Mouse (Mus musculus) embryo, embryonic 9.5 days (tissue): Measurements from ENCODE around the gene Zglp1.

Experiments used
- DNase-seq: peaks from one replicate; pipeline ENCODE4 v3.0.0-alpha.2; 2017; ENCODE audit errors: extremely low spot score

Gene Zglp1

GRCm38 (mm10) chr9:21067006-21067684 is at the start of gene Zglp1:
TSS of gene Zglp1 (minus strand) at chr9:21067093.
- no peak for DNase-seq

DNA sequence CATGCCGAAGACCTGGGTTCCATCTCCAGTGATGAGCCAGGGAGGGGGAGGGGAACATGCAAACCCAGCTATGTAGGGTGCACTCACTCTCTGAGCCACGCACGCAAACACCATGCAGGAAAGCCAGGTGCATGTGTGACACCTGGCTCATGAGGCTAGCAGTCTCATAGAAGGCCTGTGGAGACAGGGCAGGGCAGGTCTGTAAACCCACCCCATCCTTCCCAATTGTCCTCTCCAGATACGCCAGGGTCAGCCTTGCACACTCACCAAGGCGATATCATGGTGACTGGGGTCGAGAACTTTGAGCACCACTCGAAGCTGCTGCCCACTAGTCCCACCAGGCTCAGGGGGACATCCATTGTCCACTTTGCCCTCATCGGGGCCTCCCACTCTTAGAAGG is 48.2 kb upstream of the Zglp1 start:
- DNase-seq = no peak

DNA sequence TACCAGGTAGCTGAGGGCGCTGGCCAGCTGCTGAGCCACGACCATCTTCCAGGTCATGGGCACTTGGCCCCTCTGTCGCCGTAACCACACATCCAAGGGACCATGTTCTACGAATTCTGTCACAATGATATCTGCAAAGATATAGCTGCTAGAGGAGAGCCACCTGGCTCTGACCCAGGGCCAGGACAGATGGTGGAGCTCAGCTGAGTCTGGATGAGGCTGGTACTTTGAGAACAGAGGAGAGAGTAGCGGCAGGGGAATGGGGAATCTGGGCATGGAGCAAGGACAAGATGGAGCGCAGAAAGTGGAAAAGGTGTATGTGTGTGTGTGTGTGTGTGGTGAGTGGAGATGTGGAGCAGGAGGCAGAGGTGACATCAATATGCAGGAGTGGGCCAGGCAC is 47.3 kb upstream of the Zglp1 start:
- DNase-seq = no peak

DNA sequence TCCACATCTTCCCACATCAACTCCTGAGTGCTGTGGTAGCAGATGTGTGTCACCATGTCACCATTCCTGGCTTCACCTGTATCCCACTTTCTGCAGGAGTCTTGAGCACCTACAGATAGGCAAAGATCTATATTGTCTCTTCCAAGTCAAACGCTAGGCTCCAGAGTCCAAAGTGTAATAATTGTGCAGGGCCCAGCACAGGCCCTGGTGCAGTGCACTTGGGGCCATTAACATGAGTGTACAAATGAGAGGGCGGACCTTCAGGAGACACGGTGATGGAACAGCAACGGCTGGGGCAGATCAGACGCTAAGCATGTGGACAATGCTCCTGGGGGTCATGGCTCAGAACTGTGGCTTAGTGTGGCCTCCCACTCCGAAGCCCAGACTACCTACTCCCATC is 46.9 kb upstream of the Zglp1 start:
- no peak for DNase-seq

- no peak for DNase-seq
Observed at GRCm38 (mm10) chr9:21107607-21108237, 40.8 kb upstream of the Zglp1 start.

- DNase-seq = no peak
Observed at GRCm38 (mm10) chr9:21105760-21106564, 39.1 kb upstream of the Zglp1 start.

GRCm38 (mm10) chr9:21104814-21105213 is 37.9 kb upstream of the Zglp1 start:
- no peak for DNase-seq

DNA sequence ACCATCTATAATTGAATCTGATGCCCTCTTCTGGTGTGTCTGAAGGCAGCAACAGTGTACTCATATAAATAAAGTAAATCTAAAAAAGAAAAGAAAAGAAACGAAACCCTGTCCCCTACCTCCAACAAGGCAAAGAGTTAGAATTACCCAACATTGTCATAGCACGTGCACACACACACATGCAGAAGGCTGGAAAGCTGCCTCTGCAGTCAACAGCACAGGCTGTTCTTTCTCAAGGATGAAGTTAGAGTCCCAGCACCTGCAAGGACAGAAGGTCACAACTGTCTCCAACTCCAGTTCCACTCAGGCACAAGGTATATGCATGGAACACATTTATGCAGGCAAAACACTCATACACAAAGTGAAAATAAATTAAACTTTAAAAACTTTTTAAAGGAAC is 35.2 kb upstream of the Zglp1 start:
- DNase-seq = no peak

DNA sequence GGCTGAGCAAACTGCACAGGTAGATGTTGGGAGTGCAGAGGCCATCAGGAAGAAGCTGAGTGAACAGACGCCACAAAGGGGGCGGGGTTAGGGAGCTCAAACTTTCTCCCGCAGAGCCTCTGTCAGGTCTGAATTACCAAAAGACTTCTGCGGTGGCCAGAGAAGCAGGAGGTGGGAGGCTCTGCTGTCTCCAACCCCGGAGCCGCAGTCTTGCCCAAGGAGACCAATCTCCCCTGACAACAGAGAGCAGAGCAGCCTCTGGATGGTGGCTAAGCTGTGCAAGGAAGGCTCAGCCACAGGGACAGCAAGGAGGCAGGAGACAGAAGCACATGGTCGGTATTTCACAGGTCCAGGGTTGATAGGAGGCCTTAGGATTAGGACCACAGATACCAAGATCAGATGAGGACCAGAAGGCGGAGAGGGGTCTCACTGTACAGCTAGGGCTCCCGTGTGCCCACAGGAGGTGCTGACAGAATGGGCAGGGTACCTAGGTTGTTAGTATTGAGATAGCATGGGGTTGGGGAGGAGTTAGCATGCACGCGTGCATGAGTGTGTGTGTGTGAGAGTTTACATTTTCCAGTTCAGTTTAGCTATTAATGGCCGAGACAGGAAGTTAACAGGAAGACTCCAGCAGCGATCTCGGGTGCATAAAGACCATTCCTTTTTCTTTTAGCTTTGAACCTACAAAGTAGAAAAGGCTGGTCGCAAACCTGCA is 33.7 kb upstream of the Zglp1 start:
- peak; percentile 18 for DNase-seq

DNA sequence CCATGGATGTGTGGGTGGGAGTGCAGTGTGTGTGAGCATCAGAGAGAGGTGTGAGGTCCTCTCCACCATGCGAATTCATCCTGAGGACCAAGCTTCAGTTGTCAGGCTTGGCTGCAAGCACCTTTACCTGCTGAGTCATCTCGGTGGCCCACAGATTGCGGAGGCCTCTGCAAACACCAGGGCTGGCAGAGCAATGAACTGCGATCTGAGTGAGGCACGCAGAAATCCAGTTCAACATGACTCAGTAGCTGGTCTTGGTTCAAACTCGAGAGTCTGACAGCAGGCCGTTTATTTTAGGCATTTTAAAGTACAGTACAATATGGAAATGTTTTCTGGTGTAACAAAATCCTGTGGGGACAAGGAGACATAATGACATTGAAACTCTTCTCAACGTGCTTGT is 30.9 kb upstream of the Zglp1 start:
- DNase-seq = no peak

DNA sequence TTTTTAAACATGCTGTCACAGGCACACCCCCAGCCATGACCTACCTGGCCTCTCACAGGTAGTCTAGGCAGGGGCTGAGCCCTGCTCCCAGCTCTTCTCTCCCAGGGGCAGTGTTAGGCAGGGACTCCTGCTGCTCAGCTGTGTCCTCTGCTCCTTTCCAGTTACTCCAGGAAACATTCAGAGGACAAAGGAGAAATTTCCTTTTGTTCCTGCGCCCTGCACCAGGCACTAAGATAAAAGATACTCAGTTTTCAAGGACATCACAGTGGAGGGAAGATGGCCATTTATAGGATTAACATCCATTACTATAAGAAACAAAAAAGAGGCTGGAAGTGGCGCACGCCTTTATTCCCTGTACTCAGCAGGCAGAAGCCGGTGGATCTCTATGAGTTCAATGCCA is 29.1 kb upstream of the Zglp1 start:
- no peak for DNase-seq

DNA sequence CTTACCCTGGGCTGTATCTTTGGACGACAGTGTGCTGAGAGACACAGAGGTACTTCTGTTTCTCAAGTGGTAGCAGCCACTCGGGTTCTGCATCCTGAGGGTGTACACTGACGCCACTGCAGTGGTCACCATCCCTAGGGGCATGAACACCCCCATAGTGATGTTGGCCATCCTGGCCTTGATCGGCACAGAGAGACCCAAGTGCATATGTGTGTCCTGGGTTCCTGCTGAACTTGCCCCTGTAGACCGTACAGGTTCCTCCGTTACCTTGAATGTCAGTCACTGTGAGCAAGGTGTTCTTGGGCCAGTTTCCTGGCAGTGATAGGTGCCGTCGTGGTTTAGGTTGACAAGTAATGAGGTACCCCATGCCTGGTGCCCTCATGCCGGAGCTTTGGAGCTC is 26.5 kb upstream of the Zglp1 start:
- DNase-seq = no peak

- DNase-seq = peak; percentile 98
Observed at GRCm38 (mm10) chr9:21091707-21092320, 24.9 kb upstream of the Zglp1 start, which contains the start of the genes Gm38431 and Raver1. TSS of gene Gm38431 (minus strand) at chr9:21091997. TSS of gene Raver1 (minus strand) at chr9:21092008.

- no peak for DNase-seq
Observed at GRCm38 (mm10) chr9:21090972-21091706, 24.2 kb upstream of the Zglp1 start.

- no peak for DNase-seq
Observed at GRCm38 (mm10) chr9:21090537-21090936, 23.6 kb upstream of the Zglp1 start.

DNA sequence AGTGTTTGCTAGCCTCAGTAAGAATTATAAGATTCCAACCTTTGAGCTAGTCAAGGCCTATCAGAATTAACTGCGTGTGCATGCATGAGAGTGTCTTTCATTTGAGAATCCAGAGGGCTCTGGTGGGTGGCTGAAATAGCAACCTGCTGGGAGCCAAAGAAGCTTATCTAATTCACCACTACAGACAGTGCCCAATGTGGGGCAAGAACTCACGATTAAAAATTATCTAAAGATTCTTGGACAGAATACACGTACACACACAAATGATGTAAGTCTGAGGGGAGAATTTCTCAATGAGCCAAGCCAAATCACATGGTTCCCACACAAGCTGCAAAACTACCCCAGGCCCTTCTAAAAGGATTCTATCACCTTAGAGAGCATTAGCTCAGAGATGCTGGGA is 16.4 kb upstream of the Zglp1 start:
- DNase-seq = no peak

DNA sequence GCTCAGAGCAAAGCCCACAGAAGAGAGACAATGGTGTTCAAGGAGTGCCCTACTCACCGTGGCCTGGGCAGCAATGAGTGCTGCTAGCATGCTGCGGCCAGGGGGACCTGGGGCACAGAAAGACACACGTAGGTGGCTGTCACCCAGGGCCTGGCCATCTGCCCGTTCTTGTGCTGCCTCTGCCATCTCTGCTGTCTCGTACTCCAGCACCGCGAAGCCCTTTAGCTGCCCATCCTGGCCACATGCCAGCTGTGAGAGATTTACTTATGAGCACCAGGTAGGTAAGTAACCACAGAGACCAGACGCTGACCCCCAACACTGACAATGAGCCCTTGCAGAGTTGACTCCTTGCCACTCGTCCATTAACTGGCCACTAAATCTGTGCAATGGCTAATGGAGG is 14.2 kb upstream of the Zglp1 start:
- DNase-seq = no peak

DNA sequence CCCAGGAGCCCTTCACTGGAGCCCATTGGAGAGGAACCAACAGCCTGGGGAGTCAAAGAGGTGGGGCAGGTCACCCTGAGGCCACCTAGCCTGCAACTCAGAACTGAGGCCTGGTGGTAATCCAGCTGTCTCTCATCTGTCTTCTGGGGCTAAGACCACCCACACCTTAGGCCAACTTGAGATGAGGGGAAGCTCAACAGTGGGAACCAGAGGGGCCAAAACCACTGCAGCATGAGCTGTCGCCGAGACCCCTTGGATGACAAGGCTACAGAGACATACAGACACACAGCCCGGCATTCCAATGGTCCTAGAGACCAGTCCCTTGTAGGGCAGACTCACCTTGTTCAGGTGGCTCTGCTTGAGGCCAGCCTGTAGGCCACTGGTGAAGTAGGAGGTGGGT is 8.7 kb upstream of the Zglp1 start:
- DNase-seq = no peak

DNA sequence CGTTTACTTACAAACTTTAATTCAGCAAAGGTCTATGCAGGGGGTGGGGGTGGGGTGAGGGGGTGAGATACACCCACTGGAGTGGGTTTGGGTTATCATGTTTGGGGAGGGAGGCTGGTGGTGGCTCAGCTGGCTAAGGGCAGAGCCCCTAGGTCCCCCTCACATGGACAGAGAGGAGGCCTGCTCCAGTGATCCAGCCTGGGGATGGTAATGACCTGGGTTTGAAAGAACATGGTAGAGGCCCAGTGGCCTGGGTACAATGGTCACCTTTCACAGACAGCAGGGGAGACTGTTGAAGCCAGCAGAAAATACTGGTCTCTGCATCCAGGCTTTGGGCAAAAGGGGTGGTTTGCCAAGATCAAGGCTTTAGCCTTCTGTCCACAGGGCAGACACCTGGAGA is 7.3 kb upstream of the Zglp1 start:
- DNase-seq = no peak

GRCm38 (mm10) chr9:21073044-21073840 is 6.3 kb upstream of the Zglp1 start, which contains the start of the genes Gm49373 and Fdx1l:
TSS of gene Gm49373 (minus strand) at chr9:21073096.
TSS of gene Fdx1l (minus strand) at chr9:21073614.
- peak; percentile 91 for DNase-seq
